Mouse (Mus musculus): ENCODE measurements at regions not wholly inside any gene's neighbourhood (a gene's known extent, or its start where the extent isn't known, plus 50 kb on each side); places are given as distances from the start of the nearest gene placed in this dataset.

DNA sequence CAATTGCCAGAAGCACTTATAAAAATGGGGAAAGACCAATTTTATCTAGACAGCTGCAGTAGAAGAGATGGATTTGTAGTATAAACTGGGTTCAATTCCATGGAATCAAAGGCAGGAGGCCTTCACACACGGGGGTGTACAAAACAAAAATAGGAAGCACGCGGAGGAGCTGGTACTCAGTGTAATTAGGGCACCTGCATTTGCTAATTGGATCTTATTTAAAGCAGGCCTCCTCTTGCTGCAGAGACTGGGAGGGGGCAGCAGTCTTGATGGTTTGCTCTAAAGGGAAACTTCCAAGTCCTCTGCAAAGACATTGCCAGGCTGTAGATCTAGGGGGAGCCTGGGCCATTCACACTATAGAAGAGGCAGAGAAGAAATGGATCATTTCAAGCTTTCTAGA, 268.2 kb upstream of the Tmem132c start:
- no peak for DNase-seq

GRCm38 (mm10) chr5:126974565-126974964, 267.0 kb upstream of the Tmem132c start:
- no peak for DNase-seq

- DNase-seq, result no peak
Observed at GRCm38 (mm10) chr5:126995577-126995976, 246.0 kb upstream of the Tmem132c start.

- DNase-seq, result no peak
Observed at GRCm38 (mm10) chr5:127014166-127014565, 227.4 kb upstream of the Tmem132c start.

DNA sequence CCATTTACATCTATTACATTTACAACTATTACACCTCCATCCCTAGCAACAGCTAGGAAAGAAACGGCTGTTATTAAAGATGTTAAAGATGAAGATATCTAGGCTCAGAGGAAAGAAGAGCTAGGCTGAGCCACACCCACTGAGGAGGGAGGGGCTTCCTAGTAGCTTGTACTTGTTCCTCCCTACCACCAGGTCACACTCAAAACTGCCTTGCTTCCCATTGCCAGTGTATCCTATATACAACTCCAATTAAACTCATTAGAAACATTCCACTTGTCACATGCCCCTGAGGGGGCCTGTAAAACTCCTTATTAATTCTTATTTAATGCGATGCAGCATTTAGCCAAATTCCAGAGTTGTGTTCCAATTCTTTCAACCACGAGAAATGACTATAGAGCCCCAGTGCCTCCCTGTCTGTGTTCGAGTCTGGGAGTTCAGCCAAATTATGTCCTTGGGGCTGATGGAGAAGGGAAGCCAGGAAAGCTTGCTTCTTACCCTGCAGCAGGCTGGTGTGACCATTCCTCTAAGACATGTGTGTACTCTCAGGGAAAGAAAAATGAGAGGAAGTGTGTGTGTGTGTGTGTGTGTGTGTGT, 225.0 kb upstream of the Tmem132c start:
- DNase-seq, result peak in 1 of 2 experiments; percentile 4

GRCm38 (mm10) chr5:127017971-127018370, 223.6 kb upstream of the Tmem132c start:
- DNase-seq, result peak in 1 of 2 experiments; percentile 3

- DNase-seq, result no peak
Observed at GRCm38 (mm10) chr5:127036472-127036871, 205.1 kb upstream of the Tmem132c start.

DNA sequence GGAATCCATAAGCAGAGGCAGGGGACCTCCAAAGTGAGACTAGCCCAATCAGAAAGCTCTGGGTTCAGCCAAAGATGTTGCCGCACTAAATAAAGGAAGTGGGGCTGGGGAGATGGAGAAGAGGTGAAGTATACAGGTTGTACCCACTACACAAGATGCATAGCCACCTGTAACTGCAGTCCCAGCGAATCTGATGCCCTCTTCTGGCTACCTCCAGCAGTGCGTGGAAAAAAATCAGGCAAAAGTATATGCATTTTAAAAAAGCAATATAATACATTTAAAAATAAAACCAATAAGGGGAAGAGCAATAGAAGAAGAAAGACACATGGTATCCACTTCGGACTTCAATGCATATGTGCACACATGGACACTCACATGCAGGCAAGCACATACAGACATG, 183.8 kb upstream of the Tmem132c start:
- DNase-seq, result no peak

DNA sequence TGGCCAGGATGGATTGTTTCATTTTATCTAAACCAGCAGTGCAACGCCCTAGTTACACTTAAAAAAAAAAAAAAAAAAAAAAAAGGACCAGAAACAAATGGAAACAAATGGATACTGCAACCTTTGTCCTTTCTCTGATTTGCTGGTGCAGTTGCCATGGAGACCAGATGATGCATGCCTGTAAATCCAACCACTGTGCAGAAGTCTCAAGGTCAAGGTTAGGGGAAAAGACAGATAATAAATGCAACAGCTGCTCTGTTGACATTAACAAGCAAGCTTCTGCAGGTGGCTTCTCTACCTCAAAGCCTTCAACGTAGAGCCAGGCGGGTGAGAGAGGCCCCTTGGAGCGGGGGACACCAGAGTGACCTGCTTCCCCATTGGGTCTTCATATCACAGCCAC, 167.3 kb upstream of the Tmem132c start:
- DNase-seq, result no peak
